Mouse (Mus musculus): ENCODE measurements around the gene Nrxn1. TPM values are rescaled to one million over a fixed set of nuclear protein-coding genes. Genes with fewer than 3 reads are reported as not detected.

The Nrxn1 gene
- polyA plus RNA-seq, 1 experiment from 2014 or later = 2.1 TPM

GRCm38 (mm10) chr17:90088314-90088650 lies 1004.6 kb downstream of the Nrxn1 start:
- ATAC-seq (ENCODE audit: insufficient read depth) (peak; percentile 100), DNase-seq (peak; percentile 88)
- TF ChIP-seq CTCF (IDR thresholded peaks at IDR 0.05; ENCODE audit: low read depth) = no peak
- H3K9ac ChIP-seq = peak overlapping the region; percentile 20; the same call in 1 of the 2 replicates
- peak overlapping the region; percentile 25 for H3K4me3 ChIP-seq (ENCODE audit: low read depth, low read length)
- whole genome bisulfite sequencing = 3% methylated on average over 12 of the region's 12 CpGs
- peak overlapping the region; percentile 58 for H3K4me2 ChIP-seq
- H3K4me1 ChIP-seq (ENCODE audit: insufficient read depth) = no peaks in the 10 kb centered on the region
- H3K36me3 ChIP-seq (ENCODE audit: insufficient read depth) = no peaks in the 10 kb centered on the region
- H3K27me3 ChIP-seq (ENCODE audit: insufficient read depth, low read length) = no peaks in the 10 kb centered on the region
- H3K27ac ChIP-seq (ENCODE audit: low read depth) = no peak overlapping the region
- no peaks in the 10 kb centered on the region for H3K9me3 ChIP-seq (ENCODE audit: low read depth, low read length)

- H3K4me3 ChIP-seq (ENCODE audit: low read depth, low read length) = peak overlapping the region; percentile 25
- DNase-seq = no peak
- no peaks in the 10 kb centered on the region for H3K36me3 ChIP-seq (ENCODE audit: insufficient read depth)
- no peak for TF ChIP-seq CTCF (IDR thresholded peaks at IDR 0.05; ENCODE audit: low read depth)
- no peaks in the 10 kb centered on the region for H3K9me3 ChIP-seq (ENCODE audit: low read depth, low read length)
- no peak overlapping the region for H3K27ac ChIP-seq (ENCODE audit: low read depth)
- no peak; the same call in 1 of the 2 replicates for ATAC-seq (ENCODE audit: insufficient read depth)
- H3K4me1 ChIP-seq (ENCODE audit: insufficient read depth) = no peaks in the 10 kb centered on the region
- no peaks in the 10 kb centered on the region for H3K27me3 ChIP-seq (ENCODE audit: insufficient read depth, low read length)
- H3K4me2 ChIP-seq = peak overlapping the region; percentile 58
- no peak overlapping the region for H3K9ac ChIP-seq
- 50% methylated on average over 11 of the region's 11 CpGs for WGBS
Observed at GRCm38 (mm10) chr17:90087616-90088313, 1005.1 kb downstream of the Nrxn1 start.

- TF ChIP-seq CTCF (IDR thresholded peaks at IDR 0.05; ENCODE audit: low read depth) = no peak
- Histone ChIP-seq H3K27me3 (ENCODE audit: insufficient read depth, low read length) (no peaks in the 10 kb centered on the region), H3K36me3 (ENCODE audit: insufficient read depth) (no peaks in the 10 kb centered on the region), H3K4me3 (ENCODE audit: low read depth, low read length) (no peak overlapping the region), H3K9me3 (ENCODE audit: low read depth, low read length) (no peaks in the 10 kb centered on the region), H3K9ac (no peak overlapping the region), H3K4me1 (ENCODE audit: insufficient read depth) (no peaks in the 10 kb centered on the region), H3K27ac (ENCODE audit: low read depth) (no peak overlapping the region), H3K4me2 (no peak overlapping the region)
- no peak for ATAC-seq (ENCODE audit: insufficient read depth)
- DNase-seq = no peak
- 32% methylated on average over 1 of the region's 1 CpGs for WGBS
Observed at GRCm38 (mm10) chr17:90086826-90087225, 1006.0 kb downstream of the Nrxn1 start.

GRCm38 (mm10) chr17:90079003-90079402 lies 1013.9 kb downstream of the Nrxn1 start:
- TF ChIP-seq CTCF (IDR thresholded peaks at IDR 0.05; ENCODE audit: low read depth) = no peak
- H3K4me1 ChIP-seq (ENCODE audit: insufficient read depth) = no peaks in the 10 kb centered on the region
- H3K27ac ChIP-seq (ENCODE audit: low read depth) = no peak overlapping the region
- DNase-seq = no peak
- no peaks in the 10 kb centered on the region for H3K36me3 ChIP-seq (ENCODE audit: insufficient read depth)
- no peak for ATAC-seq (ENCODE audit: insufficient read depth)
- WGBS = 68% methylated on average over 6 of the region's 6 CpGs
- no peak overlapping the region for H3K9ac ChIP-seq
- H3K9me3 ChIP-seq (ENCODE audit: low read depth, low read length) = no peaks in the 10 kb centered on the region
- H3K4me3 ChIP-seq (ENCODE audit: low read depth, low read length) = no peak overlapping the region
- H3K27me3 ChIP-seq (ENCODE audit: insufficient read depth, low read length) = no peaks in the 10 kb centered on the region
- H3K4me2 ChIP-seq = no peak overlapping the region

- H3K27me3 ChIP-seq (ENCODE audit: insufficient read depth, low read length) = no peaks in the 10 kb centered on the region
- no peaks in the 10 kb centered on the region for H3K9me3 ChIP-seq (ENCODE audit: low read depth, low read length)
- 48% methylated on average over 3 of the region's 3 CpGs for WGBS
- no peak overlapping the region for H3K27ac ChIP-seq (ENCODE audit: low read depth)
- no peak for DNase-seq
- no peak for TF ChIP-seq CTCF (IDR thresholded peaks at IDR 0.05; ENCODE audit: low read depth)
- H3K4me1 ChIP-seq (ENCODE audit: insufficient read depth) = no peaks in the 10 kb centered on the region
- no peak overlapping the region for H3K4me2 ChIP-seq
- H3K36me3 ChIP-seq (ENCODE audit: insufficient read depth) = no peaks in the 10 kb centered on the region
- H3K4me3 ChIP-seq (ENCODE audit: low read depth, low read length) = no peak overlapping the region
- ATAC-seq (ENCODE audit: insufficient read depth) = no peak
- no peak overlapping the region for H3K9ac ChIP-seq
Observed at GRCm38 (mm10) chr17:90078488-90078887, 1014.4 kb downstream of the Nrxn1 start.

GRCm38 (mm10) chr17:90062866-90063265 lies 1030.0 kb downstream of the Nrxn1 start:
- H3K9ac ChIP-seq = no peak overlapping the region
- no peak for ATAC-seq (ENCODE audit: insufficient read depth)

GRCm38 (mm10) chr17:90060872-90061271 lies 1032.0 kb downstream of the Nrxn1 start:
- Histone ChIP-seq H3K4me2 (no peak overlapping the region), H3K27ac (ENCODE audit: low read depth) (no peak overlapping the region), H3K27me3 (ENCODE audit: insufficient read depth, low read length) (no peaks in the 10 kb centered on the region), H3K4me3 (ENCODE audit: low read depth, low read length) (no peak overlapping the region), H3K36me3 (ENCODE audit: insufficient read depth) (no peaks in the 10 kb centered on the region), H3K9me3 (ENCODE audit: low read depth, low read length) (no peaks in the 10 kb centered on the region), H3K9ac (no peak overlapping the region), H3K4me1 (ENCODE audit: insufficient read depth) (no peaks in the 10 kb centered on the region)
- ATAC-seq (ENCODE audit: insufficient read depth) = peak; percentile 54; the same call in 1 of the 2 replicates
- WGBS = 37% methylated on average over 5 of the region's 5 CpGs
- DNase-seq = peak; percentile 41
- no peak for TF ChIP-seq CTCF (IDR thresholded peaks at IDR 0.05; ENCODE audit: low read depth)

More at GRCm38 (mm10) chr17:90062866-90063265, 1030.0 kb downstream of the Nrxn1 start:
- no peaks in the 10 kb centered on the region for H3K4me1 ChIP-seq (ENCODE audit: insufficient read depth)
- 7% methylated on average over 1 of the region's 1 CpGs for WGBS
- no peaks in the 10 kb centered on the region for H3K27me3 ChIP-seq (ENCODE audit: insufficient read depth, low read length)
- H3K4me2 ChIP-seq = no peak overlapping the region
- DNase-seq = peak; percentile 19
- H3K36me3 ChIP-seq (ENCODE audit: insufficient read depth) = no peaks in the 10 kb centered on the region
- no peak overlapping the region for H3K27ac ChIP-seq (ENCODE audit: low read depth)
- H3K9me3 ChIP-seq (ENCODE audit: low read depth, low read length) = no peaks in the 10 kb centered on the region
- no peak overlapping the region for H3K4me3 ChIP-seq (ENCODE audit: low read depth, low read length)
- no peak for TF ChIP-seq CTCF (IDR thresholded peaks at IDR 0.05; ENCODE audit: low read depth)
